Mouse (Mus musculus) lung, adult 2 months (tissue): Measurements from ENCODE around the gene Pdzd7.

Experiments
- CTCF ChIP-seq: fragments of 200-500 bp; IDR thresholded peaks from 2 replicates; pipeline ENCODE4 v1.5.1; 2011; ENCODE audit warnings: mild to moderate bottlenecking, low read length, control low read depth; ENCODE audit not compliant: insufficient read depth
- POLR2A ChIP-seq: fragments of 200-500 bp; IDR thresholded peaks from 2 replicates; pipeline ENCODE4 v1.6.1; 2011; ENCODE audit warnings: low read depth, mild to moderate bottlenecking, control low read depth, low read length, borderline replicate concordance; ENCODE audit errors: extremely low read depth

- TF ChIP-seq CTCF (no peak), POLR2A (no peak)
Observed at GRCm38 (mm10) chr19:45029571-45029970, 15.9 kb downstream of the Pdzd7 start.
